Mouse (Mus musculus): Measurements from ENCODE around the gene Nme9.

- TF ChIP-seq CTCF (IDR thresholded peaks at IDR 0.05; ENCODE audit: low read depth, low read length): no peak
- TF ChIP-seq POLR2A (IDR thresholded peaks at IDR 0.05; ENCODE audit: extremely low read depth, insufficient read depth, low read length): no peak
Observed at GRCm38 (mm10) chr9:99439064-99439463, 12.2 kb upstream of the Nme9 start.
